Mouse (Mus musculus) heart, embryonic 10.5 days (tissue): ENCODE measurements around the gene Slc15a4. TPM values are rescaled to one million over a fixed set of nuclear protein-coding genes. Genes with fewer than 3 reads are reported as not detected.

ENCODE experiments used
- DNase-seq: peaks from one replicate; pipeline ENCODE4 v3.0.0-alpha.2; 2017; ENCODE audit warnings: low spot score
- H3K27ac ChIP-seq: fragments of 300-500 bp; sonication (generic); 2 replicates; pipeline ENCODE4 v1.5.1; 2016; ENCODE audit warnings: mild to moderate bottlenecking
- H3K27me3 ChIP-seq: fragments of 300-500 bp; sonication (generic); 2 replicates; pipeline ENCODE4 v1.6.1; 2016; ENCODE audit warnings: mild to moderate bottlenecking; ENCODE audit not compliant: poor library complexity, insufficient read depth, severe bottlenecking
- H3K36me3 ChIP-seq: fragments of 300-500 bp; sonication (generic); 2 replicates; pipeline ENCODE4 v1.6.1; 2016; ENCODE audit warnings: mild to moderate bottlenecking, moderate library complexity
- H3K4me1 ChIP-seq: fragments of 300-500 bp; sonication (generic); 2 replicates; pipeline ENCODE4 v1.6.1; 2016; ENCODE audit warnings: mild to moderate bottlenecking
- H3K4me3 ChIP-seq: fragments of 300-500 bp; sonication (generic); 2 replicates; pipeline ENCODE4 v1.5.1; 2016; ENCODE audit warnings: mild to moderate bottlenecking, moderate library complexity
- H3K9me3 ChIP-seq: fragments of 300-500 bp; sonication (generic); 2 replicates; pipeline ENCODE4 v1.6.1; 2016; ENCODE audit warnings: mild to moderate bottlenecking, moderate library complexity
- WGBS: fragments of 180-500 bp; shearing (Covaris S2); methylation state at CpG from one replicate; pipeline ENCODE4 v1.1.7; 2016; 5-methylcytosine and 5-hydroxymethylcytosine counted together
- polyA plus RNA-seq: library from polyadenylated mRNA; unstranded; fragments of >200 nt; fragmentation: Nextera tagmentation; extraction: Ambion mirVana; gene quantifications from 2 replicates; pipeline ENCODE4 v1.2.1, GENCODE M21; 2016

Slc15a4 gene
- polyA plus RNA-seq, 1 experiment from 2014 or later, result 22.6 TPM

GRCm38 (mm10) chr5:127615459-127615858, 17.2 kb downstream of the Slc15a4 start:
- WGBS, result 87% methylated on average over 3 of the region's 3 CpGs
- H3K4me1 ChIP-seq, result peaks cover 38% of the 10 kb centered on the region
- H3K4me3 ChIP-seq, result peak overlapping the region; percentile 97
- no peak overlapping the region for H3K27ac ChIP-seq
- no peak for DNase-seq
- no peaks in the 10 kb centered on the region for H3K27me3 ChIP-seq
- no peaks in the 10 kb centered on the region for H3K36me3 ChIP-seq
- no peaks in the 10 kb centered on the region for H3K9me3 ChIP-seq

DNA sequence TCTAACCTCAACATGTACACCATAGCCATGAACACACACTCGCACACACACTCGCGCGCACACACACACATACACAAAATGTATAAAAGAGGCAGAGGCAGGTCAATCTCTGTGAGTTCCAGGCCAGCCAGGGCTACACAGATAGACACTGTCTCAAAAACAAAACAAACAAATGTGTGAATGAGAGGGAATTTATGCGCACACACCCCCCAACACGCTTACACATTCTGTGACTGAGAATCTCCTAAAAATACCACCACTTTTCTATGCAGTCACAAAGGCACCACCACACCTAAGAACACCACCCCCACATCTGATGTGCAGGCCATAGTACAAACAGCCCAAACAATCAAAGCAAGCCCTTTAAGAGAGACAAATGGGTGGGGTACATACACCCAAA, 20.3 kb downstream of the Slc15a4 start:
- no peak for DNase-seq
- Histone ChIP-seq H3K27me3 (no peaks in the 10 kb centered on the region), H3K4me1 (peaks cover 49% of the 10 kb centered on the region), H3K36me3 (peaks cover 15% of the 10 kb centered on the region), H3K4me3 (no peak overlapping the region), H3K27ac (no peak overlapping the region), H3K9me3 (no peaks in the 10 kb centered on the region)
- WGBS, result 95% methylated on average over 6 of the region's 6 CpGs

GRCm38 (mm10) chr5:127611881-127612280, 20.8 kb downstream of the Slc15a4 start:
- Histone ChIP-seq H3K27ac (no peak overlapping the region), H3K4me1 (peaks cover 49% of the 10 kb centered on the region)
- DNase-seq, result no peak

DNA sequence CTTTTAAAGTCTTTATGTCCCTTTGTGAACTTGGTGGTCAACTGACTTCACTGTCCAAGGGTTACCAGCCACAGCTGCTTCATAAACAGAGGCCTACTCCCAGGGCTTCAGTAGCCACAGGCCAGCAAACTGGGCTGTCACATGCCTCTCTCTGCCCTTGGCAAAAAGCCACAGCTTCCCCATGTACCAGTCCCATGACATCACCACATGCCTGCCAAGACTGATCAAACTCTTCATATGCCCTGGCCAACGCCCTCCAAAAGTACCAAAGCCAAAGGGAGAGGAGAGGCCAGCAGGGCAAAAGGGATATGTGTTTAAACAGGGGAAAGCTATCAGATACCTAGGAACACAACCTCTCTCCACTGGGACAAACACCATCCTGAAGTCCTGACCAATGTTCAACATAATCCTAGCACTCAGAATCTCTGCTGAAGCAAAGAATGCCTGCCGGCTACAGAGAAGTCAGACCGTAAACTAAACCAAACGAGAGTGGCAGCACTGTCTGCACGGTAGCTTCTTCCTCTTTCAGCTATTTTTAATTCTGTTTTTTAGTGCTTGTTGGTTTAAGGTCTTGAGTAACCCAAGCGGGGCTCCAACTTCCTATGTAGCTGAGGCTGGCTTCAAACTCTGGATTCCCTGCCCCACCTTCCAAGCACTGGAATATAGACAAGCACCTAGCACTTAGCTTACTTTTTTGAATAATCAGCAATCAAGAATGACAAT, 21.7 kb downstream of the Slc15a4 start:
- no peaks in the 10 kb centered on the region for H3K27me3 ChIP-seq
- H3K27ac ChIP-seq, result no peak overlapping the region
- WGBS, result 79% methylated on average over 6 of the region's 6 CpGs
- H3K9me3 ChIP-seq, result no peaks in the 10 kb centered on the region
- H3K36me3 ChIP-seq, result peaks cover 30% of the 10 kb centered on the region
- DNase-seq, result no peak
- H3K4me3 ChIP-seq, result no peak overlapping the region
- H3K4me1 ChIP-seq, result peaks cover 44% of the 10 kb centered on the region

More at GRCm38 (mm10) chr5:127611881-127612280, 20.8 kb downstream of the Slc15a4 start:
- Histone ChIP-seq H3K9me3 (no peaks in the 10 kb centered on the region), H3K36me3 (peaks cover 21% of the 10 kb centered on the region), H3K27me3 (no peaks in the 10 kb centered on the region), H3K4me3 (no peak overlapping the region)
- WGBS, result 83% methylated on average over 1 of the region's 1 CpGs

DNA sequence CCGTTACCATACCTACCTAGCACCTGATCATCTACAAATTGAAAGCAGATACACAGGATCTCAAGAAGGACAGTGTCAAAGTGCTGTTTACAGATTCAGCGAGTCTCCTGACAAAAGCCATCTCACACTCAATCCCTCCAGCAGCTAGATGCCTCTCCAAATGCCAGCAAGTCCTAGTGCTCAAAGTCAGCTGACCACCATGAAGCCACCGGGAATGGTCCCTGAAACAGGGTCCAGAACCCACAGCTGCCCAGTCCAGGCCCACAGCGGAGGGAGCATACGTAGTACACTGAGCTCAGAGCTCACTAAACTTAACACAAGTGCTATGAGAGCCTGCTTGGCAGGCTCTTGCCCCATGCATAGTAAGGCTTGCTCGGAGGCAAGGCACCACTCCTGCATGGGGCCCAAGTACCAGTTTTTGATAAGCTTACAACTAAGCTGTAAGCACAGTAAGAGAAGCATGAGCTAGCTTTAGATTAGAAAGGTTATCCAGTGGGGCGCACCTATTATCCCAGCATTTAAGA, 23.4 kb downstream of the Slc15a4 start:
- Histone ChIP-seq H3K9me3 (no peaks in the 10 kb centered on the region), H3K27me3 (no peaks in the 10 kb centered on the region), H3K27ac (no peak overlapping the region), H3K4me3 (no peak overlapping the region), H3K4me1 (peaks cover 32% of the 10 kb centered on the region), H3K36me3 (peaks cover 41% of the 10 kb centered on the region)
- DNase-seq, result no peak
- 66% methylated on average over 7 of the region's 7 CpGs for WGBS

- Histone ChIP-seq H3K9me3 (no peaks in the 10 kb centered on the region), H3K4me3 (no peak overlapping the region), H3K4me1 (peaks cover 27% of the 10 kb centered on the region), H3K27ac (no peak overlapping the region), H3K36me3 (peaks cover 58% of the 10 kb centered on the region), H3K27me3 (no peaks in the 10 kb centered on the region)
- DNase-seq, result no peak
- 90% methylated on average over 2 of the region's 2 CpGs for WGBS
Measured at GRCm38 (mm10) chr5:127607507-127607906, 25.2 kb downstream of the Slc15a4 start.

DNA sequence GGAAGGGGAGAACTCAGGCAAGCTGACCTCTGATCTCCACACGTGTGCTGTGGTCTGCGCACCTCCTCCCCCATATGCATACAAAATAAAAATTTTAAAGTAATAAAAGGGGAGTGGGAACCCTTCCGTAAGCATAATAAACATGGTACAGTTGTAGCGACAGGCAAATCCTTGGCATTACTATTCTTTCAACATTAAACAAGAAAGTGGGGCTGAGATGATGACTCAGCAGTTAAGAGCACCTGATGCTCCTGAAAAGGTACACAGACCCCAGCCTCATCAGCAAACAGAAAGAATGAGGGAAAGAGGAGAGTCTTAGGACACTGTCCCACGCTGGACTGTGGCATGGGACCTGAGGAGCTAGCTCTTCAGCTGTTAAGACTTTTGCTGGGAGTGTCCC, 29.7 kb downstream of the Slc15a4 start:
- no peak for DNase-seq
- no peaks in the 10 kb centered on the region for H3K4me1 ChIP-seq
- H3K27me3 ChIP-seq, result no peaks in the 10 kb centered on the region
- no peak overlapping the region for H3K4me3 ChIP-seq
- no peak overlapping the region for H3K27ac ChIP-seq
- no peaks in the 10 kb centered on the region for H3K9me3 ChIP-seq
- WGBS, result 89% methylated on average over 5 of the region's 5 CpGs
- peaks cover 92% of the 10 kb centered on the region for H3K36me3 ChIP-seq

GRCm38 (mm10) chr5:127596862-127597261, 35.8 kb downstream of the Slc15a4 start:
- DNase-seq, result no peak
- 81% methylated on average over 7 of the region's 7 CpGs for WGBS
- H3K36me3 ChIP-seq, result peaks cover 98% of the 10 kb centered on the region
- no peak overlapping the region for H3K27ac ChIP-seq
- no peaks in the 10 kb centered on the region for H3K4me1 ChIP-seq
- no peak overlapping the region for H3K4me3 ChIP-seq
- H3K9me3 ChIP-seq, result no peaks in the 10 kb centered on the region
- H3K27me3 ChIP-seq, result no peaks in the 10 kb centered on the region

GRCm38 (mm10) chr5:127595676-127596075, 37.0 kb downstream of the Slc15a4 start:
- 90% methylated on average over 3 of the region's 3 CpGs for WGBS
- no peaks in the 10 kb centered on the region for H3K9me3 ChIP-seq
- H3K4me3 ChIP-seq, result no peak overlapping the region
- H3K27me3 ChIP-seq, result no peaks in the 10 kb centered on the region
- no peak for DNase-seq
- H3K4me1 ChIP-seq, result no peaks in the 10 kb centered on the region
- H3K36me3 ChIP-seq, result peaks cover 90% of the 10 kb centered on the region
- H3K27ac ChIP-seq, result no peak overlapping the region

- H3K9me3 ChIP-seq, result no peaks in the 10 kb centered on the region
- no peak for DNase-seq
- WGBS, result 81% methylated on average over 6 of the region's 6 CpGs
Measured at GRCm38 (mm10) chr5:127592854-127593253, 39.8 kb downstream of the Slc15a4 start.

DNA sequence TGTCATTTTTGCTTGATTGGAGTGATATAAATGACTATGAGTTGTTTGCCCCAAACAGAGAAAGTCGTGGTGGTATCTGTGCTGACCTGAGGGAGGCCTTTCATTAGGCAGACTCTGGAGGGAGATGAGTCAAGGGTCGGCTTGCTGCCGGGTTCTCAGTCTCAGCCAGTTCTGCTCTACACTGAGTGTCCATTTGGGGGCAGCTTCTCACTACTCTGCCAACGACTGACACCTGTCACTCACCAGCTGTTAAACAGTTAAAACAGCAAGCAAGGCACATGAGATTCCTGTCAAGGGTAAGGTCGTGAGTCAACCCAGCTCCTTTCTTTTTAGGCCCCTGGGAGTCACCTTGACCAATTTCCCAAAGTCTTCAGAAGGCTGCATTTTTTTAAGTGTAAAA, 40.3 kb downstream of the Slc15a4 start:
- DNase-seq, result no peak
- Histone ChIP-seq H3K4me3 (no peak overlapping the region), H3K27me3 (no peaks in the 10 kb centered on the region), H3K9me3 (no peaks in the 10 kb centered on the region), H3K4me1 (no peaks in the 10 kb centered on the region), H3K27ac (no peak overlapping the region), H3K36me3 (peaks cover 62% of the 10 kb centered on the region)
- 63% methylated on average over 5 of the region's 5 CpGs for whole genome bisulfite sequencing

More at GRCm38 (mm10) chr5:127592854-127593253, 39.8 kb downstream of the Slc15a4 start:
- Histone ChIP-seq H3K4me1 (no peaks in the 10 kb centered on the region), H3K4me3 (no peak overlapping the region), H3K27me3 (no peaks in the 10 kb centered on the region), H3K27ac (no peak overlapping the region), H3K36me3 (peaks cover 66% of the 10 kb centered on the region)

- peaks cover 17% of the 10 kb centered on the region; the same call in 1 of the 2 replicates for H3K36me3 ChIP-seq
- no peak for DNase-seq
- no peak overlapping the region for H3K4me3 ChIP-seq
- H3K4me1 ChIP-seq, result no peaks in the 10 kb centered on the region
- WGBS, result 72% methylated on average over 6 of the region's 6 CpGs
- no peak overlapping the region for H3K27ac ChIP-seq
- H3K27me3 ChIP-seq, result no peaks in the 10 kb centered on the region
- H3K9me3 ChIP-seq, result no peaks in the 10 kb centered on the region
Measured at GRCm38 (mm10) chr5:127587854-127588253, 44.8 kb downstream of the Slc15a4 start.

- Histone ChIP-seq H3K27me3 (no peaks in the 10 kb centered on the region), H3K4me1 (0 out of 2 replicates have a peak, but pooled peaks cover under 1% of the 10 kb centered on the region), H3K4me3 (no peak overlapping the region), H3K9me3 (no peaks in the 10 kb centered on the region), H3K27ac (no peak overlapping the region), H3K36me3 (no peaks in the 10 kb centered on the region)
- DNase-seq, result no peak
- 77% methylated on average over 8 of the region's 8 CpGs for WGBS
Measured at GRCm38 (mm10) chr5:127583658-127584057, 49.0 kb downstream of the Slc15a4 start.
